ENCODE assay signal across 8 mouse cellular contexts in genomic region chr10:9900315-9901070, GRCm38 (mm10). TPM values are rescaled to one million over a fixed set of nuclear protein-coding genes. Genes with fewer than 3 reads are reported as not detected.
DNase-seq lines count a peak whose midpoint lies in the region; ATAC-seq lines count a peak whose summit lies in the region.

No protein-coding gene starts in this region.

- peak overlapping the region; percentile 84 for H3K4me3 ChIP-seq in forebrain, embryonic 14.5 days (ENCODE audit: low read depth, low read length)
- H3K4me3 ChIP-seq in hindbrain, embryonic 13.5 days = peak overlapping the region; percentile 84

- no peaks in the 10 kb centered on the region for H3K27me3 ChIP-seq in forebrain, embryonic 14.5 days (replicated peaks; ENCODE audit: control insufficient read depth, insufficient read depth, low read length)
- no peaks in the 10 kb centered on the region for H3K27me3 ChIP-seq in hindbrain, embryonic 13.5 days

- peak overlapping the region; percentile 95 for H3K4me2 ChIP-seq in forebrain, embryonic 14.5 days (ENCODE audit: low read length)
- peak overlapping the region; percentile 77 for H3K4me2 ChIP-seq in hindbrain, embryonic 13.5 days

- H3K9me3 ChIP-seq in forebrain, embryonic 14.5 days (replicated peaks; ENCODE audit: control insufficient read depth, low read length) = no peaks in the 10 kb centered on the region
- H3K9me3 ChIP-seq in hindbrain, embryonic 13.5 days = no peaks in the 10 kb centered on the region

- DNase-seq in kidney, adult 11 months = peak; percentile 38
- DNase-seq in kidney, adult 8-10 months = no peak
- DNase-seq in c-Kit-negative CD71-positive TER-119-positive erythroid progenitor cells, embryonic 14.5 days (ENCODE audit: low read depth, low spot score) = peak; percentile 31
- peak; percentile 52 for DNase-seq in forebrain, embryonic 14.5 days (ENCODE audit: low spot score)
- DNase-seq in left cerebral cortex, postnatal 14 days (ENCODE audit: low spot score in 2 of 2) = peak; percentile 23 to 36
- DNase-seq in spleen, adult 12 weeks (ENCODE audit: low spot score) = peak; percentile 30

- no peaks in the 10 kb centered on the region for H3K36me3 ChIP-seq in forebrain, embryonic 14.5 days (ENCODE audit: control insufficient read depth, insufficient read depth, low read length)
- H3K36me3 ChIP-seq in hindbrain, embryonic 13.5 days = no peaks in the 10 kb centered on the region

- WGBS in forebrain, embryonic 14.5 days = 1% methylated on average over 58 of the region's 81 CpGs
- under 1% methylated on average over 69 of the region's 81 CpGs for WGBS in hindbrain, embryonic 13.5 days

- H3K9ac ChIP-seq in forebrain, embryonic 14.5 days (ENCODE audit: low read length) = peak overlapping the region; percentile 95
- peak overlapping the region; percentile 96 for H3K9ac ChIP-seq in hindbrain, embryonic 13.5 days

- H3K27ac ChIP-seq in forebrain, embryonic 14.5 days (ENCODE audit: low read depth, low read length) = peak overlapping the region; percentile 96
- H3K27ac ChIP-seq in hindbrain, embryonic 13.5 days = peak overlapping the region; percentile 97

- H3K4me1 ChIP-seq in forebrain, embryonic 14.5 days (ENCODE audit: control insufficient read depth, insufficient read depth, low read length) = peaks cover 7% of the 10 kb centered on the region
- H3K4me1 ChIP-seq in hindbrain, embryonic 13.5 days (replicated peaks) = peaks cover 23% of the 10 kb centered on the region

- intact Hi-C loops in left cerebral cortex, postnatal 14 days (cut with DNase I) = loop anchor here (2.0 to 10.0 kb wide), 2 partner anchors 38 to 204 kb away; no protein-coding TSS in a partner anchor

- ATAC-seq in forebrain, embryonic 14.5 days = peak; percentile 52
- peak; percentile 52 for ATAC-seq in hindbrain, embryonic 13.5 days (ENCODE audit: low FRiP score)
- ATAC-seq in megakaryocyte progenitor cell, adult 5-6 weeks (replicated peaks; ENCODE audit: poor library complexity) = peak; percentile 24

RNA-seq across cellular contexts. Expression of gene Stxbp5, which starts 0.4 kb away (rescaled TPM):
- polyA plus RNA-seq in forebrain, embryonic 14.5 days (2014; fragmentation: Nextera tagmentation; extraction: Ambion mirVana) = 5.8 and 8.0 TPM in 2 replicates
- polyA plus RNA-seq in hindbrain, embryonic 13.5 days (2015; fragmentation: Nextera tagmentation; extraction: Ambion mirVana) = 7.5 and 7.8 TPM in 2 replicates
- 100 to 1,000 TPM in 1 of 2 experiments, 10 to 100 TPM in 1; 97.2 to 101 TPM for total RNA-seq in left cerebral cortex, postnatal 14 days (2021)
- total RNA-seq in megakaryocyte progenitor cell, adult 5-6 weeks (2015) = 63.4 and 71.4 TPM in 2 replicates
- 39.4 and 44.3 TPM in 2 replicates for total RNA-seq in megakaryocyte progenitor cell, adult 5-6 weeks (2017)

Comparison
In these comparisons a context has a peak if more than half of its experiments do, and no peak if none do; other contexts are left out.
1. DNase-seq: peak in kidney, adult 11 months (single experiment), c-Kit-negative CD71-positive TER-119-positive erythroid progenitor cells, embryonic 14.5 days (single experiment), forebrain, embryonic 14.5 days (single experiment), left cerebral cortex, postnatal 14 days (2 of 2) and spleen, adult 12 weeks (single experiment); none in kidney, adult 8-10 months (0 of 2).
2. Peak in every context shown above with its lines, with median percentiles within 50 percentile points of each other: ATAC-seq.